7 mouse cellular contexts compared by ENCODE assay signal in the genomic region with DNA sequence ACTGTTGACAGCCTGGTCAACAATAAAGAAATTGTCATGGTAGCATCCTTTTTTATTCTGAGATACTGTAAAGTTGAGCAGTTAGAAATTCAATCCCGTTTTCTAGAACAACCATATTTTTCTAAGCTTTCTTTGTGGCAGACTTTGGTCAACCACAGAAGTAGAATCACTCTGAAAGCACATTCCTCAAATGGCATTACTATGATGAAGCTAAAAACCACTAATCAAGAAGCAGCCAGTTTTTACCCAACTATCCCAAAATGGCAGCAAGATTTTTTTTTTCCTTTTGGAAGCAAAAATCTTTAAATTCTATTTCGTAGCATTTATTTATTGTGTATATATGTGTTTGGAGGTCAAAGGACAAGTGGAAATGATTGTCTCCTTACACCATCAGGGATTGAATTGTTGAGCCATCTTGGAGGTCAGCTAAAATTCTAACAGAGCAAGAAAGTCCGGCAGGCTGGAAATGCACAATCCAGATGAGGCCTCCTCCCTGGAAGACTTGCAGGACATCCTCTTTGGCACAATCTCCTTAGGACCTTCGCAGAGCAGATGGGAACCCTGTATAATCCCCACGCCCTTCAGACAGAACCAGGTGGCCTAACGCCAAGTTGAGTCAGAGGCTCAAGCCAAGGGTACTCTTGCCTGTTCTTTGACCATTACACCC. TPM values are rescaled to one million over a fixed set of nuclear protein-coding genes. Genes with fewer than 3 reads are reported as not detected.
DNase-seq lines count a peak whose midpoint lies in the region; ATAC-seq and TF ChIP-seq lines count a peak whose summit lies in the region.

No protein-coding gene starts in this region.

- H3K9ac ChIP-seq in lung, embryonic 14.5 days, result 0 out of 2 replicates have a peak overlapping the region, but pooled peaks have one; percentile 38
- H3K9ac ChIP-seq in embryonic facial prominence, embryonic 13.5 days, result peak overlapping the region; percentile 66

- H3K4me2 ChIP-seq in lung, embryonic 14.5 days, result peak overlapping the region; percentile 57
- H3K4me2 ChIP-seq in embryonic facial prominence, embryonic 13.5 days, result peak overlapping the region; percentile 62

- H3K4me3 ChIP-seq in lung, embryonic 14.5 days (ENCODE audit: low read depth, low read length), result peak overlapping the region; percentile 87
- peak overlapping the region; percentile 94 for H3K4me3 ChIP-seq in embryonic facial prominence, embryonic 13.5 days
- peak overlapping the region; percentile 64 for H3K4me3 ChIP-seq in limb, embryonic 10.5 days
- peak overlapping the region; percentile 92 for H3K4me3 ChIP-seq in olfactory bulb, adult 2 months (ENCODE audit: insufficient read depth, low read depth, low read length)

- peak; percentile 8 for DNase-seq in lung, embryonic 14.5 days
- no peak for DNase-seq in lung, postnatal 4 days
- DNase-seq in limb, embryonic 10.5 days (ENCODE audit: low spot score), result no peak
- DNase-seq in spleen, postnatal 4 days (ENCODE audit: low spot score in 2 of 2), result no peak

- TF ChIP-seq POLR2A in olfactory bulb, adult 2 months (IDR thresholded peaks at IDR 0.05; ENCODE audit: insufficient read depth, low read depth, low read length), result no peak

- peaks cover 11% of the 10 kb centered on the region for H3K4me1 ChIP-seq in lung, embryonic 14.5 days (ENCODE audit: insufficient read depth)
- peaks cover 24% of the 10 kb centered on the region for H3K4me1 ChIP-seq in embryonic facial prominence, embryonic 13.5 days
- H3K4me1 ChIP-seq in limb, embryonic 10.5 days, result peaks cover 12% of the 10 kb centered on the region
- 0 out of 2 replicates have a peak, but pooled peaks cover 2% of the 10 kb centered on the region for H3K4me1 ChIP-seq in olfactory bulb, adult 2 months (ENCODE audit: control insufficient read depth, insufficient read depth, low read length)

- WGBS in lung, embryonic 14.5 days, result 23% methylated on average over 6 of the region's 6 CpGs
- WGBS in embryonic facial prominence, embryonic 13.5 days, result 32% methylated on average over 6 of the region's 6 CpGs
- 35% methylated on average over 6 of the region's 6 CpGs for WGBS in limb, embryonic 10.5 days
- 28% methylated on average over 6 of the region's 6 CpGs for WGBS in olfactory bulb, adult 2 months

- ATAC-seq in lung, embryonic 14.5 days (ENCODE audit: insufficient read depth), result no peak
- ATAC-seq in embryonic facial prominence, embryonic 13.5 days (ENCODE audit: insufficient number of reproducible peaks, insufficient read depth, low FRiP score, low TSS enrichment, low read depth), result no peak
- no peak for ATAC-seq in megakaryocyte-erythroid progenitor cell, adult 5-6 weeks (replicated peaks; ENCODE audit: low FRiP score, low TSS enrichment, poor library complexity, severe bottlenecking)

- no peaks in the 10 kb centered on the region for H3K9me3 ChIP-seq in lung, embryonic 14.5 days (ENCODE audit: low read depth, low read length)
- H3K9me3 ChIP-seq in embryonic facial prominence, embryonic 13.5 days, result no peaks in the 10 kb centered on the region
- no peaks in the 10 kb centered on the region for H3K9me3 ChIP-seq in limb, embryonic 10.5 days (replicated peaks)

- no peaks in the 10 kb centered on the region for H3K36me3 ChIP-seq in lung, embryonic 14.5 days (ENCODE audit: insufficient read depth)
- H3K36me3 ChIP-seq in embryonic facial prominence, embryonic 13.5 days, result no peaks in the 10 kb centered on the region
- H3K36me3 ChIP-seq in limb, embryonic 10.5 days, result no peaks in the 10 kb centered on the region

- no peaks in the 10 kb centered on the region for H3K27me3 ChIP-seq in lung, embryonic 14.5 days (ENCODE audit: insufficient read depth, low read length)
- H3K27me3 ChIP-seq in embryonic facial prominence, embryonic 13.5 days, result no peaks in the 10 kb centered on the region
- H3K27me3 ChIP-seq in limb, embryonic 10.5 days (ENCODE audit: low read depth, poor library complexity, severe bottlenecking), result no peaks in the 10 kb centered on the region

- no peak for TF ChIP-seq CTCF in lung, embryonic 14.5 days (IDR thresholded peaks at IDR 0.05; ENCODE audit: low read depth)
- no peak for TF ChIP-seq CTCF in olfactory bulb, adult 2 months (IDR thresholded peaks at IDR 0.05; ENCODE audit: insufficient read depth, low read depth, low read length)

- peak overlapping the region; percentile 87 for H3K27ac ChIP-seq in lung, embryonic 14.5 days (ENCODE audit: low read depth)
- H3K27ac ChIP-seq in embryonic facial prominence, embryonic 13.5 days, result peak overlapping the region; percentile 89
- H3K27ac ChIP-seq in limb, embryonic 10.5 days, result peak overlapping the region; percentile 90
- H3K27ac ChIP-seq in olfactory bulb, adult 2 months (ENCODE audit: insufficient read depth, low read depth, low read length), result peak overlapping the region; percentile 27

RNA-seq across cellular contexts. Expression of gene Lims1, which starts 0.8 kb away (rescaled TPM):
- polyA plus RNA-seq in lung, embryonic 14.5 days (2014; fragmentation: Nextera tagmentation; extraction: Ambion mirVana), result 200 and 208 TPM in 2 replicates
- polyA plus RNA-seq in embryonic facial prominence, embryonic 13.5 days (2015; fragmentation: Nextera tagmentation; extraction: Ambion mirVana), result 114 and 126 TPM in 2 replicates
- polyA plus RNA-seq in limb, embryonic 10.5 days (2016; fragmentation: Nextera tagmentation; extraction: Ambion mirVana), result 93.6 and 105 TPM in 2 replicates
- polyA plus RNA-seq in olfactory bulb, adult 2 months (2012; ENCODE audit: insufficient read depth, insufficient read length, low replicate concordance, missing spikeins), result not detected in 2 replicates
- total RNA-seq in megakaryocyte-erythroid progenitor cell, adult 5-6 weeks (2014; fragmentation: Nextera tagmentation), result 52.1 and 58.6 TPM in 2 replicates
- total RNA-seq in megakaryocyte-erythroid progenitor cell, adult 5-6 weeks (2017), result 41.6 and 54.7 TPM in 2 replicates

Comparison
In these comparisons a context has a peak if more than half of its experiments do, and no peak if none do; other contexts are left out.
1. H3K27ac ChIP-seq: peak in every context shown above with its lines; median percentile 90 in limb, embryonic 10.5 days; 89 in embryonic facial prominence, embryonic 13.5 days; 87 in lung, embryonic 14.5 days; 27 in olfactory bulb, adult 2 months.
2. RNA of gene Lims1, which starts 0.8 kb away (polyA plus RNA-seq): 200 to 208 TPM in lung, embryonic 14.5 days, 114 to 126 TPM in embryonic facial prominence, embryonic 13.5 days and 93.6 to 105 TPM in limb, embryonic 10.5 days; not detected in olfactory bulb, adult 2 months; every median in the first group is over 10 times any median in the second.
3. Peak in every context shown above with its lines, with median percentiles within 50 percentile points of each other: H3K4me3 ChIP-seq.